Mouse (Mus musculus): ENCODE data around the gene Mymx.

DNA sequence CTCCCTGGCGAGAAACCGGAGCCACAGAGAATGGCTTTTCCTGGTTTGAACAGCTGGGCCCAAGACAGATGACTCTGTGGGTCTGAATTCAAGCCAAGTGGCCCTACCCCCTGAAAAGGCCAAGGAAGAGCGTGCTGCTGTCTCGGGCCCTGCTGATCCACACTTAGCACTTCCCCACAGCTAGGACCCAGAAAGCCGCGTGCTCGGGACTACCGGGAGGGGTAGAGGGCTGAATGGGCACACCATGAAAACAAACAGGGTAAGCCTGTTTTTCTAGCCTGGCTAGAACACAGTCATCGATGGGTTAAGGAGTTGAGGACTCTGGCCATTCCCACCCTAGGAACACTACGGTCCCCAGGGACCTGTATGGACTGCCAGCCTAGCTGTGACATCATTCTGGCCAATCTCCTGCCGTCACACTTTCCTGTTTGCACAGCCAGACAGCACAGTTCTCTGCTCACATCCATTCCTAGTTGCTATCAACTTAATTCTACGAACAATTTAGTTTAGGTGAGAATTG, 20.9 kb downstream of the Mymx start:
- TF ChIP-seq POLR2A (IDR thresholded peaks at IDR 0.05; ENCODE audit: insufficient read depth, low read length) (no peak), CTCF (IDR thresholded peaks at IDR 0.05; ENCODE audit: low read depth, low read length) (no peak), EP300 (IDR thresholded peaks at IDR 0.05; ENCODE audit: insufficient read depth, low read depth, low read length) (no peak)
